Mouse (Mus musculus) cerebellum, postnatal 14 days (tissue): Measurements from ENCODE around the gene Slc25a22.
A peak's percentile ranks its signal among the peaks of the same experiment; 100 is the strongest.
"Not testable (repeated sequence)": the region's sequence is repeated elsewhere in the genome, so short reads cannot be mapped to it uniquely, and the experiment has no call there.

Experiments
- DNase-seq, 2 experiments: peaks; one replicate each; pipeline ENCODE4 v3.0.0; 2021; ENCODE audit warnings: mixed read lengths in 2 of 2

Gene Slc25a22

GRCm38 (mm10) chr7:141411667-141412066, 26.0 kb downstream of the Slc25a22 start:
- DNase-seq, result no peak

GRCm38 (mm10) chr7:141410631-141411030, 27.1 kb downstream of the Slc25a22 start:
- DNase-seq, result no peak

GRCm38 (mm10) chr7:141408833-141409232, 28.9 kb downstream of the Slc25a22 start:
- DNase-seq, result peak; percentile 98

GRCm38 (mm10) chr7:141407670-141408069, 30.0 kb downstream of the Slc25a22 start:
- DNase-seq, result not testable (repeated sequence)

- no peak for DNase-seq
These were observed 32.2 kb downstream of the Slc25a22 start for GRCm38 (mm10) chr7:141405466-141405865.

- peak; percentile 60 to 76 for DNase-seq
These were observed 34.4 kb downstream of the Slc25a22 start for GRCm38 (mm10) chr7:141403305-141403704.

GRCm38 (mm10) chr7:141395348-141395747, 42.3 kb downstream of the Slc25a22 start:
- DNase-seq, result no peak

- DNase-seq, result peak; percentile 77 to 88
These were observed 42.9 kb downstream of the Slc25a22 start for GRCm38 (mm10) chr7:141394771-141395170.

GRCm38 (mm10) chr7:141394158-141394557, 43.5 kb downstream of the Slc25a22 start:
- DNase-seq, result no peak

- no peak for DNase-seq
These were observed 45.0 kb downstream of the Slc25a22 start for GRCm38 (mm10) chr7:141392552-141393222.

- peak; percentile 96 to 97 for DNase-seq
These were observed 45.8 kb downstream of the Slc25a22 start, which contains the start of gene Taldo1 for GRCm38 (mm10) chr7:141391625-141392551. Taldo1 (plus strand) TSS chr7:141392199.

- no peak for DNase-seq
These were observed 47.1 kb downstream of the Slc25a22 start for GRCm38 (mm10) chr7:141390326-141391259.

- no peak for DNase-seq
These were observed 49.1 kb downstream of the Slc25a22 start for GRCm38 (mm10) chr7:141388487-141389109.

- no peak for DNase-seq
These were observed 49.7 kb downstream of the Slc25a22 start for GRCm38 (mm10) chr7:141387807-141388486.

- no peak for DNase-seq
These were observed 56.4 kb downstream of the Slc25a22 start for GRCm38 (mm10) chr7:141381068-141381835.
